Mouse (Mus musculus) duodenum, adult 2 months (tissue): Measurements from ENCODE around the gene Grxcr1. TPM values are rescaled to one million over a fixed set of nuclear protein-coding genes. Genes with fewer than 3 reads are reported as not detected.

Experiments used
- polyA plus RNA-seq: library from polyadenylated mRNA; depleted of rRNA; stranded (reverse); fragments of >200 nt; gene quantifications from 2 replicates; pipeline ENCODE4 v1.2.3, GENCODE M21; 2012; ENCODE audit warnings: low replicate concordance; rRNA removed

The Grxcr1 gene
- polyA plus RNA-seq, result not detected in 2 replicates

GRCm38 (mm10) chr5:68031744-68032143 lies at the start of gene Grxcr1:
Gene Grxcr1, plus strand, starts transcription at chr5:68031835.

Other genes with a start within 250 kb of the Grxcr1 start
- gene Atp8a1, start 184.4 kb upstream of the Grxcr1 start, polyA plus RNA-seq, result 20.5 and 55.7 TPM in 2 replicates
- not detected in 2 replicates for gene Gm5108, start 90.2 kb upstream of the Grxcr1 start, polyA plus RNA-seq
- not detected in 2 replicates for gene Gm21905, start 85.4 kb upstream of the Grxcr1 start, polyA plus RNA-seq